13 mouse cellular contexts compared by ENCODE assay signal in the genomic region with DNA sequence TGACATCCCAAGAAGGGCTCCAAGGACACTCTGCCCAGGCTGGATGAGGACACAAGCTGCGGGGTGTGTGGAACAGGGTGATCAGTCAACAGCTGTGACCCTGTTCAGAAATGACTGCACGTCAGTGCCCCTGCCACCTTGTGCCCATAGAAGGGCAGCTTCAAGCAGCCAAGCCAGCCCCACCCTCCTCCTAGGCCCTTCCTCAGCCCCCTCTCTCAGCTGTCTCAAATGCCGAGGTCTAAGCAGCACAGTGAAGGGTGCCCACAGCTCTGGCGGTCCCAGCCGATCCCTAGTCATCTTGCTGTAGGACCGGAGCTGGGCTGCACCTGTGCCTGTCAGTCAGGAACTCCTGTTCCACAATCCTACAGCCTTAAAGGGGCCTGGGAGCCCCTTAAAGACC. TPM values are rescaled to one million over a fixed set of nuclear protein-coding genes. Genes with fewer than 3 reads are reported as not detected.
DNase-seq lines count a peak whose midpoint lies in the region; ATAC-seq lines count a peak whose summit lies in the region.
"Had no signal": no experiment of that assay in that cellular context is flagged by ENCODE, and none has a peak within 500 bp of the region (broad histone marks: within the 10 kb centered on the region; RNA-seq: fewer than 3 reads in every experiment).

No protein-coding gene starts in this region.

- no peak for ATAC-seq in cerebellum, adult (ENCODE audit: insufficient number of reproducible peaks, low FRiP score, low TSS enrichment)
- peak; percentile 50 for ATAC-seq in limb, embryonic 15.5 days (ENCODE audit: insufficient number of reproducible peaks, low FRiP score, low TSS enrichment, low read depth)
- ATAC-seq in intestine, embryonic 15.5 days = no peak
- no peak for ATAC-seq in forebrain, embryonic 13.5 days
- ATAC-seq: midbrain, embryonic 13.5 days had no signal

- H3K27me3 ChIP-seq in limb, embryonic 15.5 days = no peaks in the 10 kb centered on the region
- H3K27me3 ChIP-seq in intestine, embryonic 15.5 days (replicated peaks) = no peaks in the 10 kb centered on the region
- H3K27me3 ChIP-seq in forebrain, embryonic 13.5 days = no peaks in the 10 kb centered on the region
- H3K27me3 ChIP-seq: midbrain, embryonic 13.5 days had no signal

- H3K9me3 ChIP-seq in limb, embryonic 15.5 days = no peaks in the 10 kb centered on the region
- H3K9me3 ChIP-seq in intestine, embryonic 15.5 days = no peaks in the 10 kb centered on the region
- no peaks in the 10 kb centered on the region for H3K9me3 ChIP-seq in forebrain, embryonic 13.5 days (replicated peaks)
- H3K9me3 ChIP-seq: forebrain, embryonic 12.5 days; midbrain, embryonic 13.5 days had no signal

- peak overlapping the region; percentile 59; the same call in 1 of the 2 replicates for H3K27ac ChIP-seq in limb, embryonic 15.5 days
- no peak overlapping the region for H3K27ac ChIP-seq in intestine, embryonic 15.5 days
- H3K27ac ChIP-seq in forebrain, embryonic 13.5 days = no peak overlapping the region
- H3K27ac ChIP-seq: forebrain, embryonic 12.5 days; midbrain, embryonic 13.5 days had no signal

- peak; percentile 18 for DNase-seq in cerebellum, adult 9-11 months
- DNase-seq in urinary bladder, adult 2 months (ENCODE audit: low spot score) = peak; percentile 20
- DNase-seq in urinary bladder, postnatal 36 days (ENCODE audit: low spot score in 2 of 2) = no peak
- DNase-seq in left cerebral cortex, postnatal 14 days (ENCODE audit: low spot score in 2 of 2) = no peak
- DNase-seq: cerebellum, adult 9-10 months; right cerebral cortex, adult 18-20 months had no signal

- 76% methylated on average over 6 of the region's 6 CpGs for WGBS in limb, embryonic 15.5 days
- 82% methylated on average over 6 of the region's 6 CpGs for WGBS in intestine, embryonic 15.5 days
- 90% methylated on average over 6 of the region's 6 CpGs for WGBS in forebrain, embryonic 13.5 days

- H3K4me1 ChIP-seq in limb, embryonic 15.5 days = peaks cover 25% of the 10 kb centered on the region
- peaks cover 14% of the 10 kb centered on the region for H3K4me1 ChIP-seq in intestine, embryonic 15.5 days (replicated peaks)
- peaks cover 11% of the 10 kb centered on the region for H3K4me1 ChIP-seq in forebrain, embryonic 13.5 days

- no peak overlapping the region for H3K4me3 ChIP-seq in limb, embryonic 15.5 days
- no peak overlapping the region for H3K4me3 ChIP-seq in intestine, embryonic 15.5 days (replicated peaks)
- H3K4me3 ChIP-seq in forebrain, embryonic 13.5 days = no peak overlapping the region
- H3K4me3 ChIP-seq: forebrain, embryonic 12.5 days; midbrain, embryonic 13.5 days had no signal

- no peaks in the 10 kb centered on the region for H3K36me3 ChIP-seq in limb, embryonic 15.5 days
- no peaks in the 10 kb centered on the region for H3K36me3 ChIP-seq in intestine, embryonic 15.5 days
- H3K36me3 ChIP-seq in forebrain, embryonic 13.5 days (ENCODE audit: poor library complexity, severe bottlenecking) = no peaks in the 10 kb centered on the region
- H3K36me3 ChIP-seq: forebrain, embryonic 12.5 days; midbrain, embryonic 13.5 days had no signal

- no peak overlapping the region for H3K4me2 ChIP-seq in limb, embryonic 15.5 days
- H3K4me2 ChIP-seq in intestine, embryonic 15.5 days (replicated peaks) = no peak overlapping the region
- H3K4me2 ChIP-seq in forebrain, embryonic 13.5 days = no peak overlapping the region
- H3K4me2 ChIP-seq: forebrain, embryonic 12.5 days; midbrain, embryonic 13.5 days had no signal

- intact Hi-C loops in left cerebral cortex, postnatal 14 days (cut with DNase I) = no loop called here

- no peak overlapping the region for H3K9ac ChIP-seq in limb, embryonic 15.5 days
- no peak overlapping the region for H3K9ac ChIP-seq in intestine, embryonic 15.5 days
- no peak overlapping the region for H3K9ac ChIP-seq in forebrain, embryonic 13.5 days
- H3K9ac ChIP-seq: forebrain, embryonic 12.5 days; midbrain, embryonic 13.5 days had no signal

RNA-seq across cellular contexts. Expression of a gene that starts 1.6 kb away (rescaled TPM):
- polyA plus RNA-seq in urinary bladder, adult 2 months (2012; rRNA removed) = 379 and 420 TPM in 2 replicates
- 57.3 and 63.3 TPM in 2 replicates for polyA plus RNA-seq in limb, embryonic 15.5 days (2015; fragmentation: Nextera tagmentation; extraction: Ambion mirVana)
- 1 to 10 TPM; 6.4 to 7.7 TPM for total RNA-seq in left cerebral cortex, postnatal 14 days (2021)
- 130 and 145 TPM in 2 replicates for polyA plus RNA-seq in intestine, embryonic 15.5 days (2015; fragmentation: Nextera tagmentation; extraction: Ambion mirVana)
- polyA plus RNA-seq in forebrain, embryonic 13.5 days (2015; fragmentation: Nextera tagmentation; extraction: Ambion mirVana) = 4.2 TPM in 2 replicates

RNA-seq across cellular contexts. Expression of a gene that starts 20.6 kb away (rescaled TPM):
- 39.4 and 48.2 TPM in 2 replicates for polyA plus RNA-seq in urinary bladder, adult 2 months (2012; rRNA removed)
- polyA plus RNA-seq in limb, embryonic 15.5 days (2015; fragmentation: Nextera tagmentation; extraction: Ambion mirVana) = 136 and 529 TPM in 2 replicates
- under 1 TPM in 1 of 2 experiments, not detected in 1; 0.74 TPM for total RNA-seq in left cerebral cortex, postnatal 14 days (2021)
- polyA plus RNA-seq in intestine, embryonic 15.5 days (2015; fragmentation: Nextera tagmentation; extraction: Ambion mirVana) = 4.8 and 4.9 TPM in 2 replicates
- polyA plus RNA-seq in forebrain, embryonic 13.5 days (2015; fragmentation: Nextera tagmentation; extraction: Ambion mirVana) = 0.61 TPM in 1 of 2 replicates, not detected in the other

RNA-seq across cellular contexts. Expression of a gene that starts 27.5 kb away (rescaled TPM):
- polyA plus RNA-seq in urinary bladder, adult 2 months (2012; rRNA removed) = 316 and 420 TPM in 2 replicates
- polyA plus RNA-seq in limb, embryonic 15.5 days (2015; fragmentation: Nextera tagmentation; extraction: Ambion mirVana) = 6.3 and 6.7 TPM in 2 replicates
- under 1 TPM in 1 of 2 experiments, not detected in 1; 0.44 TPM for total RNA-seq in left cerebral cortex, postnatal 14 days (2021)
- 5.4 and 5.6 TPM in 2 replicates for polyA plus RNA-seq in intestine, embryonic 15.5 days (2015; fragmentation: Nextera tagmentation; extraction: Ambion mirVana)
- not detected in 2 replicates for polyA plus RNA-seq in forebrain, embryonic 13.5 days (2015; fragmentation: Nextera tagmentation; extraction: Ambion mirVana)
- total RNA-seq: left cerebral cortex, adult 8-10 months had no signal
- polyA plus RNA-seq: forebrain, embryonic 12.5 days; midbrain, embryonic 13.5 days had no signal

RNA-seq across cellular contexts. Expression of a gene that starts 36.4 kb away (rescaled TPM):
- 74.3 and 79.9 TPM in 2 replicates for polyA plus RNA-seq in urinary bladder, adult 2 months (2012; rRNA removed)
- polyA plus RNA-seq in limb, embryonic 15.5 days (2015; fragmentation: Nextera tagmentation; extraction: Ambion mirVana) = 154 and 517 TPM in 2 replicates
- total RNA-seq in left cerebral cortex, postnatal 14 days (2021) = not detected
- polyA plus RNA-seq in intestine, embryonic 15.5 days (2015; fragmentation: Nextera tagmentation; extraction: Ambion mirVana) = 1.4 and 4.3 TPM in 2 replicates
- 0.28 and 0.77 TPM in 2 replicates for polyA plus RNA-seq in forebrain, embryonic 13.5 days (2015; fragmentation: Nextera tagmentation; extraction: Ambion mirVana)

Comparison
In these comparisons a context has a peak if more than half of its experiments do, and no peak if none do; other contexts are left out.
1. DNase-seq: peak in cerebellum, adult 9-11 months (single experiment) and urinary bladder, adult 2 months (single experiment); none in urinary bladder, postnatal 36 days (0 of 2) and left cerebral cortex, postnatal 14 days (0 of 2).
2. RNA of a gene that starts 1.6 kb away (polyA plus RNA-seq): 379 to 420 TPM in urinary bladder, adult 2 months, 130 to 145 TPM in intestine, embryonic 15.5 days and 57.3 to 63.3 TPM in limb, embryonic 15.5 days; 4.2 TPM in forebrain, embryonic 13.5 days; every median in the first group is over 10 times any median in the second.
3. RNA of a gene that starts 27.5 kb away (polyA plus RNA-seq): 316 to 420 TPM in urinary bladder, adult 2 months; 6.3 to 6.7 TPM in limb, embryonic 15.5 days, 5.4 to 5.6 TPM in intestine, embryonic 15.5 days and not detected in forebrain, embryonic 13.5 days; every median in the first group is over 10 times any median in the second.